Mouse (Mus musculus): ENCODE measurements at regions not wholly inside any gene's neighbourhood (a gene's known extent, or its start where the extent isn't known, plus 50 kb on each side); places are given as distances from the start of the nearest gene placed in this dataset.

- no peak for DNase-seq (ENCODE audit: low spot score in 2 of 2)
These were observed 168.3 kb downstream of the Gm45692 start for GRCm38 (mm10) chr8:26287665-26288064.

- DNase-seq (ENCODE audit: low spot score in 2 of 2), result no peak
These were observed 168.8 kb downstream of the Gm45692 start for GRCm38 (mm10) chr8:26288163-26288562.

GRCm38 (mm10) chr8:26298066-26298804, 178.9 kb downstream of the Gm45692 start:
- DNase-seq (ENCODE audit: low spot score in 2 of 2), result no peak

- DNase-seq (ENCODE audit: low spot score in 2 of 2), result no peak
These were observed 180.9 kb downstream of the Gm45692 start for GRCm38 (mm10) chr8:26300246-26300645.

- DNase-seq (ENCODE audit: low spot score in 2 of 2), result no peak
These were observed 182.6 kb downstream of the Gm45692 start for GRCm38 (mm10) chr8:26301961-26302360.

GRCm38 (mm10) chr8:26304566-26304965, 185.2 kb downstream of the Gm45692 start:
- no peak for DNase-seq (ENCODE audit: low spot score in 2 of 2)

- DNase-seq (ENCODE audit: low spot score in 2 of 2), result no peak
These were observed 185.9 kb downstream of the Gm45692 start for GRCm38 (mm10) chr8:26305061-26305879.

- no peak for DNase-seq (ENCODE audit: low spot score in 2 of 2)
These were observed 188.8 kb downstream of the Gm45692 start for GRCm38 (mm10) chr8:26308121-26308641.

GRCm38 (mm10) chr8:26309764-26310163, 190.4 kb downstream of the Gm45692 start:
- DNase-seq (ENCODE audit: low spot score in 2 of 2), result no peak

- DNase-seq (ENCODE audit: low spot score in 2 of 2), result no peak
These were observed 204.4 kb downstream of the Gm45692 start for GRCm38 (mm10) chr8:26323606-26324350.

GRCm38 (mm10) chr8:26324606-26325005, 205.3 kb downstream of the Gm45692 start:
- DNase-seq (ENCODE audit: low spot score in 2 of 2), result no peak

GRCm38 (mm10) chr8:26329813-26330212, 210.5 kb downstream of the Gm45692 start:
- no peak for DNase-seq (ENCODE audit: low spot score in 2 of 2)

GRCm38 (mm10) chr8:26336906-26337650, 217.7 kb downstream of the Gm45692 start:
- no peak for DNase-seq (ENCODE audit: low spot score in 2 of 2)

GRCm38 (mm10) chr8:26345078-26345477, 225.7 kb downstream of the Gm45692 start:
- peak; percentile 24 to 77 for DNase-seq (ENCODE audit: low spot score in 2 of 2)

- DNase-seq (ENCODE audit: low spot score in 2 of 2), result no peak
These were observed 229.9 kb downstream of the Gm45692 start for GRCm38 (mm10) chr8:26349231-26349630.

GRCm38 (mm10) chr8:26349854-26350253, 230.5 kb downstream of the Gm45692 start:
- no peak for DNase-seq (ENCODE audit: low spot score in 2 of 2)

GRCm38 (mm10) chr8:26350616-26351015, 231.3 kb downstream of the Gm45692 start:
- no peak for DNase-seq (ENCODE audit: low spot score in 2 of 2)

GRCm38 (mm10) chr8:26351643-26352540, 232.6 kb downstream of the Gm45692 start:
- no peak for DNase-seq (ENCODE audit: low spot score in 2 of 2)

GRCm38 (mm10) chr8:26352541-26353010, 233.2 kb downstream of the Gm45692 start:
- no peak for DNase-seq (ENCODE audit: low spot score in 2 of 2)

- no peak for DNase-seq (ENCODE audit: low spot score in 2 of 2)
These were observed 234.1 kb downstream of the Gm45692 start for GRCm38 (mm10) chr8:26353476-26353875.

Data from spleen, postnatal 10 days (tissue).